Mouse (Mus musculus): ENCODE data around the gene Slc17a7. TPM values are rescaled to one million over a fixed set of nuclear protein-coding genes. Genes with fewer than 3 reads are reported as not detected.
"Not testable (repeated sequence)": the region's sequence is repeated elsewhere in the genome, so short reads cannot be mapped to it uniquely, and the experiment has no call there.

Slc17a7 gene
- polyA plus RNA-seq, 1 experiment from 2014 or later = 2.7 TPM

GRCm38 (mm10) chr7:45168656-45169055 is 4.9 kb downstream of the Slc17a7 start:
- Histone ChIP-seq H3K36me3 (0 out of 2 replicates have a peak, but pooled peaks cover 5% of the 10 kb centered on the region), H3K27me3 (peaks cover 77% of the 10 kb centered on the region), H3K27ac (no peak overlapping the region), H3K4me1 (replicated peaks) (peaks cover 11% of the 10 kb centered on the region), H3K4me2 (no peak overlapping the region), H3K4me3 (0 out of 2 replicates have a peak overlapping the region, but pooled peaks have one; percentile 7), H3K9me3 (replicated peaks) (peaks cover 18% of the 10 kb centered on the region), H3K9ac (no peak overlapping the region)
- WGBS = 11% methylated on average over 24 of the region's 24 CpGs
- no peak for ATAC-seq (replicated peaks; ENCODE audit: insufficient number of reproducible peaks, insufficient read depth, low FRiP score, low read depth)

- no peak for ATAC-seq (replicated peaks; ENCODE audit: insufficient number of reproducible peaks, insufficient read depth, low FRiP score, low read depth)
- H3K27me3 ChIP-seq = peaks cover 76% of the 10 kb centered on the region
- WGBS = 90% methylated on average over 3 of the region's 3 CpGs
- H3K4me1 ChIP-seq (replicated peaks) = peaks cover 6% of the 10 kb centered on the region; the same call in 1 of the 2 replicates
- H3K36me3 ChIP-seq = 0 out of 2 replicates have a peak, but pooled peaks cover 5% of the 10 kb centered on the region
- H3K4me3 ChIP-seq = no peak overlapping the region
- H3K27ac ChIP-seq = no peak overlapping the region
- no peak overlapping the region for H3K9ac ChIP-seq
- peaks cover 18% of the 10 kb centered on the region for H3K9me3 ChIP-seq (replicated peaks)
- no peak overlapping the region for H3K4me2 ChIP-seq
These were observed 5.7 kb downstream of the Slc17a7 start for GRCm38 (mm10) chr7:45169495-45169894.

- Histone ChIP-seq H3K9ac (no peak overlapping the region), H3K27ac (no peak overlapping the region), H3K27me3 (peaks cover 76% of the 10 kb centered on the region), H3K36me3 (0 out of 2 replicates have a peak, but pooled peaks cover 5% of the 10 kb centered on the region), H3K4me2 (no peak overlapping the region), H3K4me1 (replicated peaks) (peaks cover 12% of the 10 kb centered on the region), H3K9me3 (replicated peaks) (peaks cover 18% of the 10 kb centered on the region), H3K4me3 (no peak overlapping the region)
- no peak for ATAC-seq (replicated peaks; ENCODE audit: insufficient number of reproducible peaks, insufficient read depth, low FRiP score, low read depth)
- 59% methylated on average over 7 of the region's 7 CpGs for WGBS
These were observed 9.2 kb downstream of the Slc17a7 start for GRCm38 (mm10) chr7:45172974-45173373.

- 55% methylated on average over 1 of the region's 1 CpGs for WGBS
- H3K27ac ChIP-seq; ATAC-seq (replicated peaks; ENCODE audit: insufficient number of reproducible peaks, insufficient read depth, low FRiP score, low read depth): not testable (repeated sequence)
These were observed 10.0 kb downstream of the Slc17a7 start for GRCm38 (mm10) chr7:45173772-45174171.

GRCm38 (mm10) chr7:45174567-45175280 is 11.0 kb downstream of the Slc17a7 start:
- Histone ChIP-seq H3K4me3 (0 out of 2 replicates have a peak overlapping the region, but pooled peaks have one; percentile 6), H3K9me3 (replicated peaks) (peaks cover 11% of the 10 kb centered on the region), H3K4me2 (no peak overlapping the region), H3K9ac (no peak overlapping the region), H3K27me3 (peaks cover 76% of the 10 kb centered on the region), H3K27ac (no peak overlapping the region), H3K4me1 (replicated peaks) (peaks cover 12% of the 10 kb centered on the region), H3K36me3 (0 out of 2 replicates have a peak, but pooled peaks cover 5% of the 10 kb centered on the region)
- ATAC-seq (replicated peaks; ENCODE audit: insufficient number of reproducible peaks, insufficient read depth, low FRiP score, low read depth) = peak; percentile 37; the same call in 1 of the 2 replicates
- 4% methylated on average over 28 of the region's 29 CpGs for WGBS

More at GRCm38 (mm10) chr7:45173772-45174171, 10.0 kb downstream of the Slc17a7 start:
- not testable (repeated sequence) for H3K36me3 ChIP-seq, H3K4me3 ChIP-seq, H3K9ac ChIP-seq, H3K4me2 ChIP-seq
- peaks cover 76% of the 10 kb centered on the region for H3K27me3 ChIP-seq
- H3K9me3 ChIP-seq (replicated peaks) = peaks cover 18% of the 10 kb centered on the region
- peaks cover 12% of the 10 kb centered on the region for H3K4me1 ChIP-seq (replicated peaks)

GRCm38 (mm10) chr7:45175398-45175797 is 11.6 kb downstream of the Slc17a7 start:
- Histone ChIP-seq H3K4me2 (no peak overlapping the region), H3K36me3 (no peaks in the 10 kb centered on the region), H3K9ac (no peak overlapping the region), H3K27ac (no peak overlapping the region), H3K27me3 (peaks cover 78% of the 10 kb centered on the region), H3K9me3 (replicated peaks) (peaks cover 5% of the 10 kb centered on the region), H3K4me3 (no peak overlapping the region), H3K4me1 (replicated peaks) (peaks cover 12% of the 10 kb centered on the region)
- 7% methylated on average over 13 of the region's 13 CpGs for WGBS
- no peak for ATAC-seq (replicated peaks; ENCODE audit: insufficient number of reproducible peaks, insufficient read depth, low FRiP score, low read depth)

- H3K27me3 ChIP-seq = peaks cover 83% of the 10 kb centered on the region
- 2% methylated on average over 23 of the region's 23 CpGs for WGBS
- H3K27ac ChIP-seq = no peak overlapping the region
- H3K9me3 ChIP-seq (replicated peaks) = peaks cover 2% of the 10 kb centered on the region; the same call in 1 of the 2 replicates
- H3K9ac ChIP-seq = no peak overlapping the region
- H3K4me3 ChIP-seq = peak overlapping the region; percentile 26
- peaks cover 14% of the 10 kb centered on the region for H3K4me1 ChIP-seq (replicated peaks)
- H3K36me3 ChIP-seq = no peaks in the 10 kb centered on the region
- ATAC-seq (replicated peaks; ENCODE audit: insufficient number of reproducible peaks, insufficient read depth, low FRiP score, low read depth) = no peak
- H3K4me2 ChIP-seq = peak overlapping the region; percentile 45
These were observed 12.2 kb downstream of the Slc17a7 start for GRCm38 (mm10) chr7:45175929-45176328.

GRCm38 (mm10) chr7:45176356-45176755 is 12.6 kb downstream of the Slc17a7 start:
- peaks cover 18% of the 10 kb centered on the region for H3K4me1 ChIP-seq (replicated peaks)
- H3K9me3 ChIP-seq (replicated peaks) = peaks cover 2% of the 10 kb centered on the region; the same call in 1 of the 2 replicates
- H3K27me3 ChIP-seq = peaks cover 87% of the 10 kb centered on the region
- 4% methylated on average over 30 of the region's 31 CpGs for WGBS
- no peak for ATAC-seq (replicated peaks; ENCODE audit: insufficient number of reproducible peaks, insufficient read depth, low FRiP score, low read depth)
- H3K27ac ChIP-seq = no peak overlapping the region
- H3K36me3 ChIP-seq = no peaks in the 10 kb centered on the region
- peak overlapping the region; percentile 45 for H3K4me2 ChIP-seq
- peak overlapping the region; percentile 26 for H3K4me3 ChIP-seq
- H3K9ac ChIP-seq = no peak overlapping the region

- Histone ChIP-seq H3K9ac (no peak overlapping the region), H3K4me2 (no peak overlapping the region), H3K4me3 (no peak overlapping the region), H3K4me1 (replicated peaks) (peaks cover 33% of the 10 kb centered on the region), H3K36me3 (no peaks in the 10 kb centered on the region), H3K27me3 (peaks cover 98% of the 10 kb centered on the region), H3K27ac (no peak overlapping the region), H3K9me3 (replicated peaks) (no peaks in the 10 kb centered on the region)
- WGBS = 26% methylated on average over 7 of the region's 7 CpGs
- no peak for ATAC-seq (replicated peaks; ENCODE audit: insufficient number of reproducible peaks, insufficient read depth, low FRiP score, low read depth)
These were observed 14.8 kb downstream of the Slc17a7 start for GRCm38 (mm10) chr7:45178550-45178949.

- ATAC-seq (replicated peaks; ENCODE audit: insufficient number of reproducible peaks, insufficient read depth, low FRiP score, low read depth) = no peak
- Histone ChIP-seq H3K9me3 (replicated peaks) (no peaks in the 10 kb centered on the region), H3K4me3 (no peak within 1 kb of the TSS), H3K4me2 (no peak within 1 kb of the TSS), H3K4me1 (replicated peaks) (peaks cover 33% of the 10 kb centered on the region), H3K9ac (no peak within 1 kb of the TSS), H3K27ac (no peak within 1 kb of the TSS), H3K36me3 (no peaks in the 10 kb centered on the region), H3K27me3 (peaks cover 100% of the 10 kb centered on the region)
- WGBS = 31% methylated on average over 7 of the region's 7 CpGs
These were observed 15.7 kb downstream of the Slc17a7 start, which contains the start of gene Gfy for GRCm38 (mm10) chr7:45179469-45179868. Gene Gfy, minus strand, starts transcription at chr7:45179569.

GRCm38 (mm10) chr7:45180896-45181477 is 17.2 kb downstream of the Slc17a7 start, which contains the start of gene Pth2:
Gene Pth2, plus strand, starts transcription at chr7:45180995.
- H3K9ac ChIP-seq = peak within 1 kb of the TSS; percentile 40; the same call in 1 of the 2 replicates
- H3K4me2 ChIP-seq = peak within 1 kb of the TSS; percentile 69
- H3K36me3 ChIP-seq = no peaks in the 10 kb centered on the region
- peaks cover 27% of the 10 kb centered on the region for H3K4me1 ChIP-seq (replicated peaks)
- peak within 1 kb of the TSS; percentile 40 for H3K4me3 ChIP-seq
- no peaks in the 10 kb centered on the region for H3K9me3 ChIP-seq (replicated peaks)
- ATAC-seq (replicated peaks; ENCODE audit: insufficient number of reproducible peaks, insufficient read depth, low FRiP score, low read depth) = no peak
- 17% methylated on average over 20 of the region's 20 CpGs for WGBS
- H3K27ac ChIP-seq = no peak within 1 kb of the TSS
- H3K27me3 ChIP-seq = peaks cover 100% of the 10 kb centered on the region
